Mouse (Mus musculus): ENCODE measurements around the gene Arhgap44. TPM values are rescaled to one million over a fixed set of nuclear protein-coding genes. Genes with fewer than 3 reads are reported as not detected.

Gene Arhgap44
- polyA plus RNA-seq, 1 experiment from 2014 or later = 20.8 TPM

DNA sequence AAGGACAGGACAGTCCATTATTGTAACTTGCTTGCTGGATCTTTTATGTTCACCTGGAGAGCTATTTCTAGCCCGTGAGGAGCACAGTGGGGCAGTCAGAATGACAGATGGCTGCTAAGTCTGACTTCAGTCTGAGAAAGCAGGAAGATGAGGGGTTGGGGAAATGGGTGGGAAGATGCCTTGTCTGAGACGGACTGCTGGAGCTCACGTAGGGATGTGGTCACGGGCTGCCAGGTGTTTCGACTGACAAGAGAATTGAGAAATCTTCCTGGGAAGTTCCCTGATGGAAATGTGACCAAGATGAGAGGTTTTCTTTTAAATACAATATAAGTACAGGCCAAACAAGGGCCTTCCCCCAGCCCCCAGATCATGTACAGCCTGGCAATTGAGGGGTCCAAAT is 108.5 kb downstream of the Arhgap44 start:
- no peak for ATAC-seq (ENCODE audit: low read depth)
- Histone ChIP-seq H3K9me3 (ENCODE audit: control insufficient read depth, low read length) (no peaks in the 10 kb centered on the region), H3K27ac (ENCODE audit: low read depth, low read length) (no peak overlapping the region), H3K4me2 (ENCODE audit: low read depth, low read length) (no peak overlapping the region), H3K9ac (replicated peaks; ENCODE audit: low read depth, low read length) (no peak overlapping the region), H3K27me3 (ENCODE audit: control insufficient read depth, insufficient read depth, low read length) (no peaks in the 10 kb centered on the region), H3K4me3 (ENCODE audit: low read depth, low read length) (no peak overlapping the region), H3K36me3 (ENCODE audit: control insufficient read depth, insufficient read depth, low read length) (no peaks in the 10 kb centered on the region), H3K4me1 (ENCODE audit: control insufficient read depth, insufficient read depth, low read length) (no peaks in the 10 kb centered on the region)
- 48% methylated on average over 5 of the region's 5 CpGs for WGBS

DNA sequence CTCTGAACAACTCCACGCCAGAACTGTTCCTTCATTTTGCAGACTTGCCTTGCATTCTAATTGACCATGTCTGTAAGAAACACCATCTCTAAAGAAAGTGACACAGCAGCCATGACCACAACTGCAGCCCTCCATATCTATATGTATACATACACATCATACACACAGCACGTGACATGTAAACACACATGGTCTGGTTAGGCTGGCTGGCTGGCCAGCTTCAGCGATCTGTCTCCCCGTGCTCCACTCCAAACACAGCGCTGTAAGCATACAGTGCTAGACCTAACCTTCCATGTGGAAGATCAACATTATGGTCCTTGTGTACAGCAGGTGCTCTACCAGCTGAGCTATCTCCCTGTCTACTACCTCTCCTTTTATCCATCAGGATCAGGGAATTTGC is 111.9 kb downstream of the Arhgap44 start:
- ATAC-seq (ENCODE audit: low read depth) = no peak
- Histone ChIP-seq H3K9ac (replicated peaks; ENCODE audit: low read depth, low read length) (no peak overlapping the region), H3K36me3 (ENCODE audit: control insufficient read depth, insufficient read depth, low read length) (no peaks in the 10 kb centered on the region), H3K4me1 (ENCODE audit: control insufficient read depth, insufficient read depth, low read length) (no peaks in the 10 kb centered on the region), H3K27ac (ENCODE audit: low read depth, low read length) (no peak overlapping the region), H3K9me3 (ENCODE audit: control insufficient read depth, low read length) (no peaks in the 10 kb centered on the region), H3K4me3 (ENCODE audit: low read depth, low read length) (no peak overlapping the region), H3K27me3 (ENCODE audit: control insufficient read depth, insufficient read depth, low read length) (no peaks in the 10 kb centered on the region), H3K4me2 (ENCODE audit: low read depth, low read length) (no peak overlapping the region)
- 93% methylated on average over 5 of the region's 5 CpGs for WGBS

DNA sequence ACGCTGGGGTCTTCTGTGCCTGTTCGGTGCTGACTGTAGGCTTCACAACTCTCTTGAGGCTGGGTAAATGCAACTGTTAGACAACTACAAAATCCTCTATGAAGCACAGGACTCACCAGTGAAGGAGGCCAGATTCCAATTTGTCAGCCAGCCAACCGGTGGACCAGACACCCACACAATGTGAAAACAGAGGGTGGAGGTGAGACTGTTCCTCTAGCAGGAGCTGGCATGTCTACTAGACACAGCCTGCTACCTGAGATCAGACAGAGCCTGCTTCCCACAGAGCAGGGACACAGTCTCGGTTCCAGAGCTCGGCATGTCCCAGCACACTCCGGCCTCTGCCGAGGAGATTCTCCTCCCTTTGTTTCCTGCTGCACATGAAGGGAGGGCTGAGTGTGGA is 113.7 kb downstream of the Arhgap44 start:
- Histone ChIP-seq H3K4me1 (ENCODE audit: control insufficient read depth, insufficient read depth, low read length) (no peaks in the 10 kb centered on the region), H3K27ac (ENCODE audit: low read depth, low read length) (no peak overlapping the region), H3K27me3 (ENCODE audit: control insufficient read depth, insufficient read depth, low read length) (no peaks in the 10 kb centered on the region), H3K4me3 (ENCODE audit: low read depth, low read length) (no peak overlapping the region), H3K9me3 (ENCODE audit: control insufficient read depth, low read length) (no peaks in the 10 kb centered on the region), H3K9ac (replicated peaks; ENCODE audit: low read depth, low read length) (no peak overlapping the region), H3K36me3 (ENCODE audit: control insufficient read depth, insufficient read depth, low read length) (no peaks in the 10 kb centered on the region), H3K4me2 (ENCODE audit: low read depth, low read length) (no peak overlapping the region)
- ATAC-seq (ENCODE audit: low read depth) = no peak
- 82% methylated on average over 7 of the region's 7 CpGs for WGBS

DNA sequence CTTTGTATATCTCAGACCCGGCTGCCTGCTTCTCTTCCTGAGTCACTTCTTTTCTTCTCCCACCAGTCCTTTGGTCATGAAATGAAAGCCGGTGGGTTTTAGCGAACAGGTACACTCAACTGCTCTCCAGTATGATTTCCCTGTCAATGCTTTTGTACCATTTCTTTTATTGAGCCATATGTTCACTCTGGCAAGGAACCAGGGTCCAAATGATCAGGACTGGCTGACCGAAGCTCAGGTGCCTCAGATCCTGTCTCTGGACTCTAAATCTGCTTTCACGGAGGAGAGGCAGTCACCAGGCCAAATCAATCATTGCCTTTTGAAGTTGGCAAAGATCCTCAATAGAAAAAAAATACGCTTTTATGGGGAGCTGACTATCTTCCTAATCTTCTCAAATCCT is 122.2 kb downstream of the Arhgap44 start:
- ATAC-seq (ENCODE audit: low read depth) = no peak
- Histone ChIP-seq H3K36me3 (ENCODE audit: control insufficient read depth, insufficient read depth, low read length) (no peaks in the 10 kb centered on the region), H3K9me3 (ENCODE audit: control insufficient read depth, low read length) (no peaks in the 10 kb centered on the region), H3K27me3 (ENCODE audit: control insufficient read depth, insufficient read depth, low read length) (no peaks in the 10 kb centered on the region), H3K4me2 (ENCODE audit: low read depth, low read length) (no peak overlapping the region), H3K27ac (ENCODE audit: low read depth, low read length) (no peak overlapping the region), H3K4me3 (ENCODE audit: low read depth, low read length) (no peak overlapping the region), H3K4me1 (ENCODE audit: control insufficient read depth, insufficient read depth, low read length) (no peaks in the 10 kb centered on the region), H3K9ac (replicated peaks; ENCODE audit: low read depth, low read length) (no peak overlapping the region)
- WGBS = 77% methylated on average over 6 of the region's 6 CpGs

DNA sequence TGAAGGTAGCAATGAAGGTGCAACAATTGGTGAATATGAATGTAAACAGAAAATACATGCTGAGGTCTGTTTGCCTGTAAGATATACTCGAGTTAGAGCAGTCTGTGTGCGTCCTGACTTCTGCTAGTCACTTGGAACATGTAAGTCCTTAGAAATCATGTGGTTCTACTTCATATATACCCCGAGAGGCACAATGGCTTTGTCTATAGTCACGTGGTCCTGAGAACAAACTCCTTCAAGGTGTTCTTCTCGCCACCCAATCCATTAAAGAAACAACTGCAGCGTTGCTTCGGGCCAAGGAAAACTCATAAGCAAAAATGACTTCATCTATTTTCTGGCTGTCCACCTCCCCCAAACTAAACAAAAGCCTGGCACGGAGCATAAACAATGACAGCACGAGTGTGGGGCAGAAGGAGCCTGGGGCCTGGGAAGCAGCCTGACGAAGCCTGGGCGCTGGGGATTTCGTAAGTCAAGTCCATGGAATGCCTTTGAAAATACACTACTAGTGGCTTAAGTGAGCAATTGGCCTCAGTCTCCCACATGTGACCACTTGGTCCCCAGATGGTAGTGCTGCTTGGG is 123.2 kb downstream of the Arhgap44 start:
- no peaks in the 10 kb centered on the region for H3K4me1 ChIP-seq (ENCODE audit: control insufficient read depth, insufficient read depth, low read length)
- no peak overlapping the region for H3K27ac ChIP-seq (ENCODE audit: low read depth, low read length)
- no peak for ATAC-seq (ENCODE audit: low read depth)
- no peaks in the 10 kb centered on the region for H3K27me3 ChIP-seq (ENCODE audit: control insufficient read depth, insufficient read depth, low read length)
- WGBS = 61% methylated on average over 12 of the region's 12 CpGs
- no peak overlapping the region for H3K4me3 ChIP-seq (ENCODE audit: low read depth, low read length)
- H3K9me3 ChIP-seq (ENCODE audit: control insufficient read depth, low read length) = no peaks in the 10 kb centered on the region
- no peaks in the 10 kb centered on the region for H3K36me3 ChIP-seq (ENCODE audit: control insufficient read depth, insufficient read depth, low read length)
- H3K9ac ChIP-seq (replicated peaks; ENCODE audit: low read depth, low read length) = no peak overlapping the region
- no peak overlapping the region for H3K4me2 ChIP-seq (ENCODE audit: low read depth, low read length)

DNA sequence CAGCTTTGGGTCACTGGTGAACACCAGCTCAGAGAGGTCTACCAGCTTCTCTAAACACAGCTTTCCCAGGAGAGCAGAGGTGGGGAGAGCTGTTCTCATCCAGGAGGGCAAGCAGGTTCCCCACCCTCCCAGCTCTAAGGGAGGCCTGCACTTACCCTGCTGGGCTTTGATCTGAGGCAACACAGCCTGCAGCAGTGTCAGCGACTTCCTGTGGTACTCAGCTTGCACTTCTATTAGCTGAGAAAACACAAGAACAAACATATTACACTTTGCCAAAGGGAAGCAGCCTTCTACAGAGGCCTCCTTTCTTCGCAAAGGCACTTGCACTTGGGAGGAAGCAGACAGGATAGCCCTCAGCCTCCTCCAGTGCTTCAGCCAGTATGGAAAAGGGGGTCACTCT is 123.8 kb downstream of the Arhgap44 start:
- Histone ChIP-seq H3K4me2 (ENCODE audit: low read depth, low read length) (no peak overlapping the region), H3K27ac (ENCODE audit: low read depth, low read length) (no peak overlapping the region), H3K9me3 (ENCODE audit: control insufficient read depth, low read length) (no peaks in the 10 kb centered on the region), H3K9ac (replicated peaks; ENCODE audit: low read depth, low read length) (no peak overlapping the region), H3K27me3 (ENCODE audit: control insufficient read depth, insufficient read depth, low read length) (no peaks in the 10 kb centered on the region), H3K36me3 (ENCODE audit: control insufficient read depth, insufficient read depth, low read length) (no peaks in the 10 kb centered on the region), H3K4me3 (ENCODE audit: low read depth, low read length) (no peak overlapping the region), H3K4me1 (ENCODE audit: control insufficient read depth, insufficient read depth, low read length) (no peaks in the 10 kb centered on the region)
- WGBS = 62% methylated on average over 2 of the region's 2 CpGs
- ATAC-seq (ENCODE audit: low read depth) = no peak

DNA sequence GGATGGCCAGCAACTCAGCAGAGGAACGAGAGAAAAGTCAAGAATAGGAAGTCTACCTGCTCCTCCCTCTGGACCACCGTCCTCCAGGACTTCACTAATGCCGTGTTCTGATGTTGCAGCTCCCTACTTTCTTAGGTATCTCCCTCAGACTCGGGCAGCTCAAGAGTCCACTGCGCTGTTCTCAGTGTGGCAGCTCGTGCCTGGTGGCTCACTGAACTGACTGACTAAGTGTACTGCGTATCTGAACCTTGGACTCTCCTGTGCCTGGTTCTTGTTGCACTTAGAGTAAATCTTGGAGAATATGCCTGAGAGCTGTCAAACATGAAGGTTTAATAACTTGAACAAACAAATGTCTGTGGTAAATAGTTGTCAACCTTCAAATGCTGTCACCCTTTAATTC is 130.5 kb downstream of the Arhgap44 start:
- Histone ChIP-seq H3K4me2 (ENCODE audit: low read depth, low read length) (no peak overlapping the region), H3K4me1 (ENCODE audit: control insufficient read depth, insufficient read depth, low read length) (no peaks in the 10 kb centered on the region), H3K9me3 (ENCODE audit: control insufficient read depth, low read length) (no peaks in the 10 kb centered on the region), H3K36me3 (ENCODE audit: control insufficient read depth, insufficient read depth, low read length) (no peaks in the 10 kb centered on the region), H3K27me3 (ENCODE audit: control insufficient read depth, insufficient read depth, low read length) (no peaks in the 10 kb centered on the region), H3K4me3 (ENCODE audit: low read depth, low read length) (no peak overlapping the region), H3K9ac (replicated peaks; ENCODE audit: low read depth, low read length) (no peak overlapping the region), H3K27ac (ENCODE audit: low read depth, low read length) (no peak overlapping the region)
- 95% methylated on average over 7 of the region's 7 CpGs for WGBS
- no peak for ATAC-seq (ENCODE audit: low read depth)

DNA sequence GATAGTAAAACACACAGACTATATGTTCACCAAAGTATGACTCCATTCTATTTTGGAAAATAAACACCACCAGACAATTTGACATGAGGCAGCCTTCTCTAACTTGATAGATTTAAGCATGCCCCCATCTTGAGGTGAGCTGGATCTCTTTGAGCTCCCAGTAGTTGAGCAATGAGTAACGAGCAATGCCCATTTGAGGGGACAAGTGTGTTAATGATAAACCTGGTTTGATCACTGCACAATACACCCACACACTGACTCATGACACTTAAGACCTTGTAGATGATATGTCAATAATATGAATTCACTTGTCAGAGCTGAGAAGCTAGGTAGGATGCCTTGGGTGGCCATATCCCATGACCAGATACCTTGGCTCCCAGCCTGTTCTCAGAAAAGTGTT is 132.6 kb downstream of the Arhgap44 start:
- Histone ChIP-seq H3K9ac (replicated peaks; ENCODE audit: low read depth, low read length) (no peak overlapping the region), H3K36me3 (ENCODE audit: control insufficient read depth, insufficient read depth, low read length) (no peaks in the 10 kb centered on the region), H3K27me3 (ENCODE audit: control insufficient read depth, insufficient read depth, low read length) (no peaks in the 10 kb centered on the region), H3K4me2 (ENCODE audit: low read depth, low read length) (no peak overlapping the region), H3K27ac (ENCODE audit: low read depth, low read length) (no peak overlapping the region), H3K4me1 (ENCODE audit: control insufficient read depth, insufficient read depth, low read length) (no peaks in the 10 kb centered on the region), H3K4me3 (ENCODE audit: low read depth, low read length) (no peak overlapping the region), H3K9me3 (ENCODE audit: control insufficient read depth, low read length) (no peaks in the 10 kb centered on the region)
- 91% methylated on average over 1 of the region's 1 CpGs for WGBS
- no peak for ATAC-seq (ENCODE audit: low read depth)

DNA sequence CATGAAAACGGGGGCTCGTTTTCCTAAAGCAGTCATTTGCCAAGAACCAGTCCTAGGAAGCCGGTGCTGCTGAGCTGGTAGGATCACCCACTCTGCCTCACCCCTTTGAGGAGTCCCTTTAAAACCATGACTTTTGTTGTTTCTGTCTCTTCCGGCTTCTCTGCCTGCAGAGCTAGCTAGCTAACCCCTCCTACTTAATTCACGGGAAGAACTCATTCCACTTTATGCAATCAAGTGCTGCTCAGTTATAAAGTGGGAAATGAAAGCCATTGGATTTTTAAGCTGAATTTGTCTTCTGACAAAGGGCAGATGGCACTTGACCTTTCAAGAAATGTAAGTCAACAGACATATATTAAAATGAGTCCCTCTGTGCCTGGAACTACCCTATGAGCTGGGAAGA is 134.7 kb downstream of the Arhgap44 start:
- Histone ChIP-seq H3K4me3 (ENCODE audit: low read depth, low read length) (no peak overlapping the region), H3K27me3 (ENCODE audit: control insufficient read depth, insufficient read depth, low read length) (no peaks in the 10 kb centered on the region), H3K36me3 (ENCODE audit: control insufficient read depth, insufficient read depth, low read length) (no peaks in the 10 kb centered on the region), H3K9me3 (ENCODE audit: control insufficient read depth, low read length) (no peaks in the 10 kb centered on the region), H3K9ac (replicated peaks; ENCODE audit: low read depth, low read length) (no peak overlapping the region), H3K27ac (ENCODE audit: low read depth, low read length) (no peak overlapping the region), H3K4me1 (ENCODE audit: control insufficient read depth, insufficient read depth, low read length) (no peaks in the 10 kb centered on the region), H3K4me2 (ENCODE audit: low read depth, low read length) (no peak overlapping the region)
- WGBS = 77% methylated on average over 5 of the region's 5 CpGs
- ATAC-seq (ENCODE audit: low read depth) = no peak

DNA sequence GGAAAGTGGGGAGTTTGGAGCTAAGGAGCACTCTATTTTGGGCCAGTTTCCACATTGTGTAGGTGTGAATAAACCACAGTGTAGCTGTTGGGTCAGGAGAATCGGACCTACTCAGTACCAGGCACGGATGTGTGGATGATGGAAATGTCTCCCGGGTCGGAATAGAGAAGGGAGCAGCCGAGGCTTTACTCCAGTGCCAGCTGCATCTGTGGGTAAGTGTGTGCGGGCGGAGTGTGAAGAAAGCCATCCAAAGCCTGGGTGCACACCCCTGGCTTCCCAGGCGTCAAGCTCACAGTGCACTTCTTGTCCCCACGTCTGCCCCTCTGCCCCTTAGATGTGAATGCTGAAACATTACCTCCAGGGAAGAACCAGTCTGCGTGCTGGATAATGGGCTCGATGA is 140.0 kb downstream of the Arhgap44 start:
- Histone ChIP-seq H3K4me3 (ENCODE audit: low read depth, low read length) (no peak overlapping the region), H3K27ac (ENCODE audit: low read depth, low read length) (no peak overlapping the region), H3K9me3 (ENCODE audit: control insufficient read depth, low read length) (no peaks in the 10 kb centered on the region), H3K9ac (replicated peaks; ENCODE audit: low read depth, low read length) (no peak overlapping the region), H3K4me2 (ENCODE audit: low read depth, low read length) (no peak overlapping the region), H3K27me3 (ENCODE audit: control insufficient read depth, insufficient read depth, low read length) (no peaks in the 10 kb centered on the region), H3K4me1 (ENCODE audit: control insufficient read depth, insufficient read depth, low read length) (no peaks in the 10 kb centered on the region), H3K36me3 (ENCODE audit: control insufficient read depth, insufficient read depth, low read length) (no peaks in the 10 kb centered on the region)
- 98% methylated on average over 11 of the region's 11 CpGs for WGBS
- ATAC-seq (ENCODE audit: low read depth) = no peak
